In genomic region chr5:124614709-124615108, GRCm38 (mm10) we compare ENCODE assay signal across 11 mouse cellular contexts. TPM values are rescaled to one million over a fixed set of nuclear protein-coding genes. Genes with fewer than 3 reads are reported as not detected.
DNase-seq lines count a peak whose midpoint lies in the region; ATAC-seq and TF ChIP-seq lines count a peak whose summit lies in the region.
"Had no signal": no experiment of that assay in that cellular context is flagged by ENCODE, and none has a peak within 500 bp of the region (broad histone marks: within the 10 kb centered on the region; RNA-seq: fewer than 3 reads in every experiment).

No protein-coding gene starts in this region.

- no peak overlapping the region for H3K4me2 ChIP-seq in heart, embryonic 16.5 days (ENCODE audit: low read depth, low read length)
- H3K4me2 ChIP-seq in limb, embryonic 15.5 days, result no peak overlapping the region

- H3K4me3 ChIP-seq in layer of hippocampus, adult 2 months, result no peak overlapping the region
- no peak overlapping the region for H3K4me3 ChIP-seq in heart, embryonic 16.5 days (ENCODE audit: low read length)
- no peak overlapping the region for H3K4me3 ChIP-seq in limb, embryonic 15.5 days
- H3K4me3 ChIP-seq: midbrain, embryonic 10.5 days had no signal

- H3K9me3 ChIP-seq in heart, embryonic 16.5 days (replicated peaks; ENCODE audit: control insufficient read depth, low read length), result no peaks in the 10 kb centered on the region
- no peaks in the 10 kb centered on the region for H3K9me3 ChIP-seq in limb, embryonic 15.5 days
- H3K9me3 ChIP-seq: midbrain, embryonic 10.5 days had no signal

- peaks cover 3% of the 10 kb centered on the region; the same call in 1 of the 2 replicates for H3K36me3 ChIP-seq in heart, embryonic 16.5 days (ENCODE audit: control insufficient read depth, insufficient read depth)
- peaks cover 20% of the 10 kb centered on the region; the same call in 1 of the 2 replicates for H3K36me3 ChIP-seq in limb, embryonic 15.5 days

- no peaks in the 10 kb centered on the region for H3K4me1 ChIP-seq in heart, embryonic 16.5 days (ENCODE audit: control insufficient read depth, insufficient read depth, low read length)
- H3K4me1 ChIP-seq in limb, embryonic 15.5 days, result no peaks in the 10 kb centered on the region
- H3K4me1 ChIP-seq: midbrain, embryonic 10.5 days had no signal

- no peak for TF ChIP-seq CTCF in layer of hippocampus, adult 2 months (conservative IDR thresholded peaks at IDR 0.05)

- H3K27ac ChIP-seq in layer of hippocampus, adult 2 months, result 0 out of 2 replicates have a peak overlapping the region, but pooled peaks have one; percentile 7
- no peak overlapping the region for H3K27ac ChIP-seq in heart, embryonic 16.5 days (ENCODE audit: low read length)
- no peak overlapping the region for H3K27ac ChIP-seq in limb, embryonic 15.5 days
- H3K27ac ChIP-seq: midbrain, embryonic 10.5 days had no signal

- DNase-seq in layer of hippocampus, adult 2 months (ENCODE audit: low spot score in 2 of 2), result no peak
- DNase-seq in layer of hippocampus, postnatal 10 days (ENCODE audit: low spot score in 2 of 2), result no peak
- peak; percentile 60 for DNase-seq in thymus, postnatal 4 days
- no peak for DNase-seq in gastrocnemius, postnatal 10 days
- no peak for DNase-seq in left cerebral cortex, adult 8-10 months (ENCODE audit: low spot score in 2 of 2)
- DNase-seq: cerebellum, postnatal 36 days; layer of hippocampus, postnatal 36 days had no signal

- 74% methylated on average over 11 of the region's 11 CpGs for WGBS in heart, embryonic 16.5 days
- WGBS in limb, embryonic 15.5 days, result 82% methylated on average over 11 of the region's 11 CpGs

- no peaks in the 10 kb centered on the region for H3K27me3 ChIP-seq in heart, embryonic 16.5 days (ENCODE audit: control insufficient read depth, insufficient read depth, low read length)
- no peaks in the 10 kb centered on the region for H3K27me3 ChIP-seq in limb, embryonic 15.5 days

- ATAC-seq in heart, embryonic 16.5 days (replicated peaks; ENCODE audit: extremely low read depth, insufficient read depth, low FRiP score), result peak; percentile 41; the same call in 1 of the 2 replicates
- peak; percentile 52; the same call in 1 of the 2 replicates for ATAC-seq in limb, embryonic 15.5 days (ENCODE audit: insufficient number of reproducible peaks, low FRiP score, low TSS enrichment, low read depth)
- no peak for ATAC-seq in megakaryocyte-erythroid progenitor cell, adult 5-6 weeks (replicated peaks; ENCODE audit: low FRiP score, low TSS enrichment, poor library complexity, severe bottlenecking)

- H3K9ac ChIP-seq in heart, embryonic 16.5 days (ENCODE audit: low read length), result no peak overlapping the region
- no peak overlapping the region for H3K9ac ChIP-seq in limb, embryonic 15.5 days

RNA-seq across cellular contexts. Expression of gene Atp6v0a2, which starts 13.7 kb away (rescaled TPM):
- total RNA-seq in layer of hippocampus, adult 2 months (2021), result 10 to 100 TPM; 54.3 to 63.9 TPM
- 10 to 100 TPM; 46.7 to 51.6 TPM for total RNA-seq in layer of hippocampus, postnatal 10 days (2021)
- polyA plus RNA-seq in heart, embryonic 16.5 days (2015; fragmentation: Nextera tagmentation; extraction: Ambion mirVana), result 32.3 and 33.4 TPM in 2 replicates
- 48.4 TPM in 2 replicates for polyA plus RNA-seq in limb, embryonic 15.5 days (2015; fragmentation: Nextera tagmentation; extraction: Ambion mirVana)
- 10 to 100 TPM; 20.4 to 25.7 TPM for total RNA-seq in gastrocnemius, postnatal 10 days (2021)
- total RNA-seq in left cerebral cortex, adult 8-10 months (2022), result 10 to 100 TPM; 55.7 to 63.9 (median 61.6) TPM
- total RNA-seq in megakaryocyte-erythroid progenitor cell, adult 5-6 weeks (2014; fragmentation: Nextera tagmentation), result 25.7 and 28.3 TPM in 2 replicates
- total RNA-seq in megakaryocyte-erythroid progenitor cell, adult 5-6 weeks (2017), result 18.2 and 19.2 TPM in 2 replicates

RNA-seq across cellular contexts. Expression of gene Gtf2h3, which starts 35.8 kb away (rescaled TPM):
- total RNA-seq in layer of hippocampus, adult 2 months (2021), result 10 to 100 TPM; 31.7 to 35.7 TPM
- 10 to 100 TPM; 29.0 to 31.0 TPM for total RNA-seq in layer of hippocampus, postnatal 10 days (2021)
- 34.3 TPM in 2 replicates for polyA plus RNA-seq in heart, embryonic 16.5 days (2015; fragmentation: Nextera tagmentation; extraction: Ambion mirVana)
- polyA plus RNA-seq in limb, embryonic 15.5 days (2015; fragmentation: Nextera tagmentation; extraction: Ambion mirVana), result 57.0 and 57.1 TPM in 2 replicates
- 10 to 100 TPM; 17.6 to 18.2 TPM for total RNA-seq in gastrocnemius, postnatal 10 days (2021)
- 10 to 100 TPM; 24.3 to 27.5 (median 25.7) TPM for total RNA-seq in left cerebral cortex, adult 8-10 months (2022)
- total RNA-seq in megakaryocyte-erythroid progenitor cell, adult 5-6 weeks (2014; fragmentation: Nextera tagmentation), result 43.2 and 61.5 TPM in 2 replicates
- 71.7 and 80.0 TPM in 2 replicates for total RNA-seq in megakaryocyte-erythroid progenitor cell, adult 5-6 weeks (2017)

RNA-seq across cellular contexts. Expression of gene Eif2b1, which starts 35.8 kb away (rescaled TPM):
- total RNA-seq in layer of hippocampus, adult 2 months (2021), result 10 to 100 TPM; 36.7 to 36.8 TPM
- 10 to 100 TPM; 42.4 to 49.1 TPM for total RNA-seq in layer of hippocampus, postnatal 10 days (2021)
- 53.3 and 62.2 TPM in 2 replicates for polyA plus RNA-seq in heart, embryonic 16.5 days (2015; fragmentation: Nextera tagmentation; extraction: Ambion mirVana)
- 68.1 and 71.3 TPM in 2 replicates for polyA plus RNA-seq in limb, embryonic 15.5 days (2015; fragmentation: Nextera tagmentation; extraction: Ambion mirVana)
- 10 to 100 TPM; 42.1 to 48.8 TPM for total RNA-seq in gastrocnemius, postnatal 10 days (2021)
- 10 to 100 TPM; 30.2 to 38.8 (median 32.8) TPM for total RNA-seq in left cerebral cortex, adult 8-10 months (2022)
- 62.9 and 86.1 TPM in 2 replicates for total RNA-seq in megakaryocyte-erythroid progenitor cell, adult 5-6 weeks (2014; fragmentation: Nextera tagmentation)
- total RNA-seq in megakaryocyte-erythroid progenitor cell, adult 5-6 weeks (2017), result 56.2 and 57.5 TPM in 2 replicates
